Mouse (Mus musculus) limb, embryonic 14.5 days (tissue): Measurements from ENCODE around the gene Tinagl1. TPM values are rescaled to one million over a fixed set of nuclear protein-coding genes. Genes with fewer than 3 reads are reported as not detected.

Experiments
- ATAC-seq: fragments of 200-750 bp; cut with Nextera tagmentation; 2 replicates; pipeline ENCODE4 v1.8.0; 2017; ENCODE audit warnings: low read depth, moderate number of reproducible peaks, moderate TSS enrichment; ENCODE audit not compliant: low FRiP score
- DNase-seq: peaks from one replicate; pipeline ENCODE4 v3.0.0-alpha.2; 2015; ENCODE audit warnings: low spot score
- H3K27ac ChIP-seq: fragments of 300-500 bp; sonication (generic); replicated peaks from 2 replicates; pipeline ENCODE4 v1.5.1; 2014; ENCODE audit warnings: low read depth, mild to moderate bottlenecking, low read length, moderate library complexity, mixed read lengths
- H3K27me3 ChIP-seq: fragments of 300-500 bp; sonication (generic); 2 replicates; pipeline ENCODE4 v1.6.1; 2014; ENCODE audit warnings: low read length, mixed read lengths; ENCODE audit not compliant: control insufficient read depth, insufficient read depth
- H3K36me3 ChIP-seq: fragments of 300-500 bp; sonication (generic); 2 replicates; pipeline ENCODE4 v1.6.1; 2014; ENCODE audit warnings: mild to moderate bottlenecking, low read length, moderate library complexity, mixed read lengths; ENCODE audit not compliant: control insufficient read depth, insufficient read depth
- H3K4me1 ChIP-seq: fragments of 300-500 bp; sonication (generic); 2 replicates; pipeline ENCODE4 v1.6.1; 2014; ENCODE audit warnings: antibody characterized with exemption, low read length, mixed read lengths; ENCODE audit not compliant: control insufficient read depth, insufficient read depth
- H3K4me2 ChIP-seq: fragments of 300-500 bp; sonication (generic); replicated peaks from 2 replicates; pipeline ENCODE4 v1.6.1; 2014; ENCODE audit warnings: low read depth, mild to moderate bottlenecking, low read length, moderate library complexity; ENCODE audit not compliant: severe bottlenecking
- H3K4me3 ChIP-seq: fragments of 300-500 bp; sonication (generic); replicated peaks from 2 replicates; pipeline ENCODE4 v1.5.1; 2014; ENCODE audit warnings: low read length
- H3K9ac ChIP-seq: fragments of 300-500 bp; sonication (generic); 2 replicates; pipeline ENCODE4 v1.6.1; 2014; ENCODE audit warnings: mild to moderate bottlenecking, low read depth, low read length, moderate library complexity; ENCODE audit not compliant: severe bottlenecking
- H3K9me3 ChIP-seq: fragments of 300-500 bp; sonication (generic); 2 replicates; pipeline ENCODE4 v1.6.1; 2016; ENCODE audit warnings: low read length; ENCODE audit not compliant: control insufficient read depth
- POLR2A ChIP-seq: fragments of 200-500 bp; IDR thresholded peaks from 2 replicates; pipeline ENCODE4 v1.8.0; 2012; ENCODE audit warnings: inconsistent platforms, mild to moderate bottlenecking, moderate library complexity, borderline replicate concordance; ENCODE audit not compliant: insufficient read depth, insufficient read length; ENCODE audit errors: extremely low read depth
- WGBS: fragments of 180-500 bp; shearing (Covaris S2); extraction: QIAGEN DNeasy Blood & Tissue Kit; methylation state at CpG from one replicate; pipeline ENCODE4 v1.1.7; 2014; 5-methylcytosine and 5-hydroxymethylcytosine counted together
- polyA plus RNA-seq, 2 experiments: library from polyadenylated mRNA; depleted of rRNA in 1 of 2; stranded (reverse) in 1 of 2; unstranded in 1 of 2; fragments of >200 nt; fragmentation: Nextera tagmentation in 1 of 2; extraction: Ambion mirVana in 1 of 2; gene quantifications; 2 replicates each; pipeline versions ENCODE4 v1.2.1 to v1.2.3; 2012 to 2014

Gene Tinagl1
- polyA plus RNA-seq, 2 experiments, result 13.6 to 19.9 TPM

DNA sequence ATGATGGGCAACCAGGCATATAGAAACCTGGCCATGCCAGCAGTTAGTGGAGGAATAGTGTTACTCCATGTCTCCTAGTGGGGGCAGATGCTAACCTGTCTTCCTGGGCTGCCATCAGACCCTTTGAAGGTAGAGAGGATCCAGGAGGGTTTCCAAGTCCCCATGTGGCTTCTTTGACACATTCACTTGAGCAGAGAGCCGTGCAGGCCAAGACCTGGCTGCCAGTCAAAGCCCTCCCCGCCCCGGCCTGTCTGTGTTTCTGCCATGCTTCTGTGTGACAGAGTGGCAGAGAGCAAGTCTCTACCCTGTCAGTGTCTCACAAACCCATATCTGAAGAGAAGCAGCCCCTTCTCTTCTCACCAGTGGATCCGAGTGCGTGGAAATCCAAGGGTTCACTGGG is 9.0 kb upstream of the Tinagl1 start:
- Histone ChIP-seq H3K9ac (no peak overlapping the region), H3K27ac (no peak overlapping the region), H3K27me3 (no peaks in the 10 kb centered on the region), H3K9me3 (no peaks in the 10 kb centered on the region), H3K4me1 (no peaks in the 10 kb centered on the region), H3K4me3 (no peak overlapping the region), H3K4me2 (no peak overlapping the region), H3K36me3 (no peaks in the 10 kb centered on the region)
- DNase-seq (no peak), ATAC-seq (no peak)
- TF ChIP-seq POLR2A, result no peak
- 80% methylated on average over 5 of the region's 5 CpGs for WGBS

DNA sequence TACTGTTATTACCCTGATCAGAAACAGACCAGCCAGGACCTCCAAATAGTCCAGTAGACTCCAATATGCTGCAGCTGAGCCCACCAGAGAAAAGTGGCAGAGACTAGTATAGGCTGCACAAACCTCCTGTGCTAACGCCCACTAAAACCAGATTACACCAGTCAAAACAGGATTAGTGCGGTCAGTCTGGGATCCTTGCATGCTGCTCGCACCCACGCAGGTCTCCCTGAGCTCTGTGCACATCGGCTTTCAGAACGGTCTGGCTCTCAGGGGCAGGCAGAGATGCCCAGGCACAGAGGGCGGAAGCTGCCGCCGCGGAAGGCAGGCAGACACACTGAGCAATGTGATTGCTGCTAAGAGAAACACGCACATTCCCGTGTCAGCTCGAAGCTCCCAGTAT is 8.1 kb upstream of the Tinagl1 start:
- H3K4me2 ChIP-seq, result no peak overlapping the region
- H3K4me1 ChIP-seq, result no peaks in the 10 kb centered on the region
- no peaks in the 10 kb centered on the region for H3K9me3 ChIP-seq
- H3K27me3 ChIP-seq, result no peaks in the 10 kb centered on the region
- H3K9ac ChIP-seq, result 0 out of 2 replicates have a peak overlapping the region, but pooled peaks have one; percentile 25
- TF ChIP-seq POLR2A, result no peak
- DNase-seq (no peak), ATAC-seq (no peak)
- 79% methylated on average over 13 of the region's 13 CpGs for WGBS
- no peak overlapping the region for H3K27ac ChIP-seq
- H3K36me3 ChIP-seq, result no peaks in the 10 kb centered on the region
- H3K4me3 ChIP-seq, result no peak overlapping the region

DNA sequence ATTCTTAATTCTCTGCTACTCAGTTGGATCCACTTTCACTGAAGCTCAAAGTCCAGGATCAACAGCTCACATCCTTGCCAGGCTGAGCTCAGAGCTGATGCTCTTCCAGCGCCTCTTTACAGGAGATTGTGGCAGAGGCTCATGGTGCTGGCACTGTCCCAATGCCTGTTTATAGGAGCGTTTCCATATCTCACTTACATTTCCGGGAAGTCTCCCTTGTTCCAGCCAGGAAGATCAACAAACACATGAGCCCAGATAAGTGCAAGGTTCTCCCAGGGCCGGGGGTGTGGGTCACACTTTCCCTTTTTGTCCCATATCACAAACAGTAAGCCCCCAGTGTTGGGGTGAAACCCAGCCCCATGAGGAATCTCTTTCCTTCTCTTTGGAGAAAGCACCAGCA is 7.0 kb upstream of the Tinagl1 start:
- ATAC-seq (no peak), DNase-seq (no peak)
- 66% methylated on average over 4 of the region's 4 CpGs for WGBS
- no peak for TF ChIP-seq POLR2A
- Histone ChIP-seq H3K27me3 (no peaks in the 10 kb centered on the region), H3K4me2 (no peak overlapping the region), H3K9me3 (no peaks in the 10 kb centered on the region), H3K27ac (no peak overlapping the region), H3K9ac (no peak overlapping the region), H3K4me3 (no peak overlapping the region), H3K4me1 (no peaks in the 10 kb centered on the region), H3K36me3 (no peaks in the 10 kb centered on the region)

DNA sequence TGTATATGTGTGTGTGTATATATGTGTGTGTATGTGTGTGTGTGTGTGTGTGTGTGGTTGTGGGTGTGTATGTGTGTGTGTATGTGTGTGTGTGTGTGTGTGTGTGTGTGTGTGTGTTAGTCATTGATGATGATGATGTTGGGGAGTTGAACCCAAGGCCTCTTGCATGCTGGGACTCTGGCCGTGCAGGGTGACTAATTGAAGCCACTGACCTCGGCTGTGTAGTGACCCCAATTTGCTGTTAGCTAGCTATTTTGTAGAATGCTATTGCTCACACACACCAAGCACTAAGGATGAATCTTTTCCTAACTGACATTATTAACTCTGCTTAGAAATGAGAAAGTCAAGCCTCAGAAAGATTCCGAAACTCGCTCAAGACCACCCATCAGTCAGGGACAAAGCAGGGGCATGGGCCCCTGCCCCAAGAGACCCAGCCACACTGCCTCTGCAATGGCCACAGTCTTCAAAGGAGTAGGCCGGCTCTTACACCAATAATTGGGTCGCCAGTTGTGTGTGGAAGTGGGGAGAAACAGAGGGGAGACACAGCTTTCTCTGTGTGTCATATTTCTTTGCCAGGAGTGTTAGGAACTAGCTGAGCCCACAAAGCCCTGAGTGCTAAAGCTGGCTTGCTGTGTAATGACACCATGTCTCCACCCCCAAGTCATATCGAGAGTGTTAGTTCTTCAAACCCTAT is 6.1 kb upstream of the Tinagl1 start:
- H3K4me1 ChIP-seq, result no peaks in the 10 kb centered on the region
- ATAC-seq, result no peak
- H3K4me3 ChIP-seq, result no peak overlapping the region
- H3K9ac ChIP-seq, result no peak overlapping the region
- TF ChIP-seq POLR2A, result no peak
- H3K9me3 ChIP-seq, result no peaks in the 10 kb centered on the region
- H3K4me2 ChIP-seq, result no peak overlapping the region
- no peak for DNase-seq
- WGBS, result 57% methylated on average over 7 of the region's 7 CpGs
- H3K27ac ChIP-seq, result no peak overlapping the region
- no peaks in the 10 kb centered on the region for H3K36me3 ChIP-seq
- H3K27me3 ChIP-seq, result no peaks in the 10 kb centered on the region

DNA sequence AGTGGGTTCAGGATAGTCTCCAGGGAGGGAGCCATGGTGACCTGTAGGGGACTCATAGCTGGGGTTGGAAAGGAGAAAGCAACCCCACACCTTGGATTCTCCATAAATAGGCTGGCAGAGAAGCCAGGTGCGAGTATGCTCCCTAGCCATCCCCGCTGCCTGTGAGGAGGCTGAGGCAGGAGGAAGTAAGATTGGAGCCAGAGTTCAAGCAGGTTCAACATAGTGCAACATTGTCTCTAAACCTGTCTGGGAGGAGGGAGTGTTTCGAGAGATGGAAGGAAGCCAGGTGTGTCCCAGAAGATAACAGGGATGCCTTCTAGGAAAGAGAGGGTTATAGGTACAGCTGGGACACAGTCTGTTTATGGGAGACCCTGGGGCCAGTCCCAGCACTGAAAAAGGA is 5.0 kb upstream of the Tinagl1 start:
- Histone ChIP-seq H3K4me3 (no peak overlapping the region), H3K27me3 (peaks cover under 1% of the 10 kb centered on the region; the same call in 1 of the 2 replicates), H3K4me2 (no peak overlapping the region), H3K36me3 (no peaks in the 10 kb centered on the region), H3K27ac (no peak overlapping the region), H3K9ac (no peak overlapping the region), H3K9me3 (no peaks in the 10 kb centered on the region), H3K4me1 (peaks cover 9% of the 10 kb centered on the region)
- 75% methylated on average over 3 of the region's 3 CpGs for WGBS
- TF ChIP-seq POLR2A, result no peak
- no peak for ATAC-seq
- no peak for DNase-seq

DNA sequence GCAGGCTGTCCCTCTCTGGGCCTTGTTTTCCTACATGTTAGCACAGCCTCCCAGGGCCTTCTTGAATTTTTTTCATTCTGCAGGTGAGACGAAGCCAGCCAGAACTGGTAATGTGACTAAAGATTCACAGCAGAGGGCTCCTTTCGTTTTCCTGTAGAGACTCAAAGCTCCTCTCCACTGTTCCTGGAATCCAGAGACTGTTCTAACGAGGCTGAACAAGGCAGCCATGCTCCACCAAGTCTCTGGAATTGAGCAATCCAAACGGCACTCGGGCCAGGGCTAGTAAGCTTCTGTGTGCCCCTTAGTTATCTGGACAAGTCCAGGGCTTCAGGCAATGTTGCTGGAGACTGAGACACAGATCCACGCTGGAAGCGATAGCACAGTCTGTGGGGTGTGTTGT is 2.6 kb upstream of the Tinagl1 start:
- H3K27ac ChIP-seq, result no peak overlapping the region
- 55% methylated on average over 7 of the region's 7 CpGs for WGBS

More for the DNA sequence above, 2.6 kb upstream of the Tinagl1 start:
- no peak for TF ChIP-seq POLR2A
- no peak for DNase-seq
- no peak overlapping the region for H3K4me2 ChIP-seq
- H3K4me1 ChIP-seq, result peaks cover 14% of the 10 kb centered on the region
- ATAC-seq, result no peak
- H3K27me3 ChIP-seq, result peaks cover 13% of the 10 kb centered on the region; the same call in 1 of the 2 replicates
- no peak overlapping the region for H3K4me3 ChIP-seq
- H3K36me3 ChIP-seq, result no peaks in the 10 kb centered on the region
- no peaks in the 10 kb centered on the region for H3K9me3 ChIP-seq
- no peak overlapping the region for H3K9ac ChIP-seq
